Mouse (Mus musculus) urinary bladder, postnatal 14 days (tissue): Measurements from ENCODE around the gene Smok3b.
"Not testable (repeated sequence)": the region's sequence is repeated elsewhere in the genome, so short reads cannot be mapped to it uniquely, and the experiment has no call there.

Source experiments
- DNase-seq: peaks from one replicate; pipeline ENCODE4 v3.0.0; 2021; ENCODE audit warnings: low spot score

The Smok3b gene

GRCm38 (mm10) chr5:138020961-138021479, at the start of gene Smok3b, which contains the start of gene Smok3a:
TSS of gene Smok3b (plus strand) at chr5:138021429.
TSS of gene Smok3a (plus strand) at chr5:138021261.
- DNase-seq = not testable (repeated sequence)

- DNase-seq = no peak
Observed at GRCm38 (mm10) chr5:137973161-137973560, 48.1 kb upstream of the Smok3b start.

- DNase-seq = no peak
Observed at GRCm38 (mm10) chr5:137973738-137974137, 47.5 kb upstream of the Smok3b start.

- no peak for DNase-seq
Observed at GRCm38 (mm10) chr5:137974724-137975123, 46.5 kb upstream of the Smok3b start.

- DNase-seq = no peak
Observed at GRCm38 (mm10) chr5:137975434-137975833, 45.8 kb upstream of the Smok3b start.

GRCm38 (mm10) chr5:137977291-137977690, 43.9 kb upstream of the Smok3b start:
- no peak for DNase-seq

GRCm38 (mm10) chr5:137979081-137979480, 42.1 kb upstream of the Smok3b start:
- no peak for DNase-seq

GRCm38 (mm10) chr5:137981300-137981699, 39.9 kb upstream of the Smok3b start, which contains the start of gene Azgp1:
TSS of gene Azgp1 (plus strand) at chr5:137981520.
- DNase-seq = peak; percentile 16

GRCm38 (mm10) chr5:137986351-137986750, 34.9 kb upstream of the Smok3b start:
- no peak for DNase-seq

- no peak for DNase-seq
Observed at GRCm38 (mm10) chr5:138009437-138009836, 11.8 kb upstream of the Smok3b start.

GRCm38 (mm10) chr5:138012382-138012781, 8.8 kb upstream of the Smok3b start:
- DNase-seq = no peak

- no peak for DNase-seq
Observed at GRCm38 (mm10) chr5:138016530-138016929, 4.7 kb upstream of the Smok3b start.

- DNase-seq = no peak
Observed at GRCm38 (mm10) chr5:138016997-138017396, 4.2 kb upstream of the Smok3b start.

GRCm38 (mm10) chr5:138019577-138019976, 1.7 kb upstream of the Smok3b start:
- DNase-seq = not testable (repeated sequence)

- DNase-seq = not testable (repeated sequence)
Observed at GRCm38 (mm10) chr5:138052894-138053293, 31.7 kb downstream of the Smok3b start, which contains the start of gene Smok3c. TSS of gene Smok3c (plus strand) at chr5:138053194.

- no peak for DNase-seq
Observed at GRCm38 (mm10) chr5:138073803-138074202, 52.6 kb downstream of the Smok3b start.

GRCm38 (mm10) chr5:138075684-138076083, 54.5 kb downstream of the Smok3b start:
- no peak for DNase-seq

GRCm38 (mm10) chr5:138076148-138076547, 54.9 kb downstream of the Smok3b start:
- no peak for DNase-seq

GRCm38 (mm10) chr5:138080456-138080855, 59.2 kb downstream of the Smok3b start:
- no peak for DNase-seq

GRCm38 (mm10) chr5:138081446-138081845, 60.2 kb downstream of the Smok3b start:
- no peak for DNase-seq

- no peak for DNase-seq
Observed at GRCm38 (mm10) chr5:138083318-138083900, 62.2 kb downstream of the Smok3b start.

GRCm38 (mm10) chr5:138083936-138084335, 62.7 kb downstream of the Smok3b start:
- DNase-seq = no peak

- DNase-seq = no peak
Observed at GRCm38 (mm10) chr5:138084507-138084906, 63.3 kb downstream of the Smok3b start.

- DNase-seq = peak; percentile 79
Observed at GRCm38 (mm10) chr5:138084996-138085395, 63.8 kb downstream of the Smok3b start, which contains the start of gene Zkscan1. TSS of gene Zkscan1 (plus strand) at chr5:138085084.
